Mouse (Mus musculus): Measurements from ENCODE around the gene Ccdc6. TPM values are rescaled to one million over a fixed set of nuclear protein-coding genes. Genes with fewer than 3 reads are reported as not detected.

The Ccdc6 gene
- total and polyA plus RNA-seq, 3 experiments, result 25.4 to 143 (median 42.0) TPM

DNA sequence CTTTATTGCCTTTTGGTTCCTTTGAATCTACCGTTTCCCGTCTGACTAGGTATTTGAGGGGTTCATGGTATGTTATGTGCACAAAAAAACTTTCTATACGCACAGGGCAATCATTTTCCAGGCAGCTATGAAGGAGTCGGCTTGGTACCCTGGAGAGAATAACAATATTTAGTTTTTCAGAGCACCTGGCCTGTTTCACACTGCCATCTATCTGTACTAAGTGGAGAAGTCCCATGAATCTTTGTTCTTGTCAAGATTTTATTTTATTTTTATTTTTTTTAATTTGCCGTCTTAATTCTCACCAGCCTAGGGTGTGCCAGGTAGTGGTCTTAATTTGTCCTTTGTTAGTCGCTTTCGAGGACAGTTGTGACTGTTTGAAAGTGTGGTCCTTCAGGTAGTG lies 40.7 kb downstream of the Ccdc6 start:
- no peak for DNase-seq (ENCODE audit: low read depth, low spot score)
- Histone ChIP-seq H3K4me3 (ENCODE audit: control insufficient read depth in 1 of 2, insufficient read depth in 1 of 2, low read depth in 2 of 2, low read length in 2 of 2) (no peak overlapping the region), H3K27ac (ENCODE audit: control insufficient read depth, low read depth, low read length) (no peak overlapping the region), H3K4me1 (ENCODE audit: control insufficient read depth in 1 of 2, insufficient read depth in 2 of 2, low read length in 2 of 2) (peaks cover 17 to 54% of the 10 kb centered on the region in 2 experiments), H3K9me3 (replicated peaks; ENCODE audit: insufficient read depth, low read length) (no peaks in the 10 kb centered on the region), H3K79me2 (ENCODE audit: control insufficient read depth, insufficient read depth, low read length, poor library complexity) (peaks cover 28% of the 10 kb centered on the region), H3K9ac (ENCODE audit: control insufficient read depth, low read depth, low read length, poor library complexity, severe bottlenecking) (no peak overlapping the region), H3K36me3 (ENCODE audit: control insufficient read depth in 1 of 2, insufficient read depth in 2 of 2, low read length in 2 of 2) (peaks cover 3 to 44% of the 10 kb centered on the region in 2 experiments), H3K27me3 (ENCODE audit: control insufficient read depth in 1 of 2, insufficient read depth in 2 of 2, low read length in 2 of 2) (no peaks in the 10 kb centered on the region)
- TF ChIP-seq POLR2AphosphoS2 (IDR thresholded peaks at IDR 0.05; ENCODE audit: low read length) (no peak), RCOR1 (IDR thresholded peaks at IDR 0.05; ENCODE audit: low read depth, low read length) (no peak), TBP (IDR thresholded peaks at IDR 0.05; ENCODE audit: low read depth, low read length) (no peak), MAFK (IDR thresholded peaks at IDR 0.05; ENCODE audit: borderline replicate concordance, low read depth, low read length) (no peak), USF1 (IDR thresholded peaks at IDR 0.05; ENCODE audit: low read depth, low read length) (no peak), RAD21 (IDR thresholded peaks at IDR 0.05; ENCODE audit: low read depth, low read length) (no peak; the same call in 1 of the 2 replicates), ZNF384 (IDR thresholded peaks at IDR 0.05; ENCODE audit: low read depth, low read length) (no peak), SIN3A (IDR thresholded peaks at IDR 0.05; ENCODE audit: low read length) (no peak)

DNA sequence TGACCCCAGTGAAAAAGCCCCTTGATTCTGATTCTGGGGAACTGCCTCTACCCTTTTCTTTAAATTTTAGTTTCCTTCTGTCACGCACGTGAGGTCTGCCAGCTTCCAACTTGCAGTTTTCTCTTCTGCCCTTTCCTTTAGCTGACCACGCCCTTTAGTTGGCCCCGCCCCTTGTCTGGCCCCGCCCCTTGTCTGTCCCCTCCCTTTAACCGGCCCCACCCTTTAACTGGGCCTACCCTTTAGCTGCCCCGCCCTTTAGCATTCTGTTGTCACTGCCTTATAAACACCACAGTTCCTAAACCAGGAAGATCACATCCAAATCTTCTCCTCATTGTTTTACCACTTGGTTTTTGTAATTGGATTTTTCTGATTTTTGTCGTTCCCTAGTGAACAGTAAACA lies 41.2 kb downstream of the Ccdc6 start:
- H3K27ac ChIP-seq (ENCODE audit: control insufficient read depth, low read depth, low read length), result no peak overlapping the region
- peaks cover 3 to 41% of the 10 kb centered on the region in 2 experiments for H3K36me3 ChIP-seq (ENCODE audit: control insufficient read depth in 1 of 2, insufficient read depth in 2 of 2, low read length in 2 of 2)
- peak; percentile 55 for DNase-seq (ENCODE audit: low read depth, low spot score)
- peaks cover 28% of the 10 kb centered on the region for H3K79me2 ChIP-seq (ENCODE audit: control insufficient read depth, insufficient read depth, low read length, poor library complexity)
- no peak overlapping the region for H3K9ac ChIP-seq (ENCODE audit: control insufficient read depth, low read depth, low read length, poor library complexity, severe bottlenecking)
- no peaks in the 10 kb centered on the region for H3K9me3 ChIP-seq (replicated peaks; ENCODE audit: insufficient read depth, low read length)
- H3K27me3 ChIP-seq (ENCODE audit: control insufficient read depth in 1 of 2, insufficient read depth in 2 of 2, low read length in 2 of 2), result no peaks in the 10 kb centered on the region
- H3K4me3 ChIP-seq (ENCODE audit: control insufficient read depth in 1 of 2, insufficient read depth in 1 of 2, low read depth in 2 of 2, low read length in 2 of 2), result no peak overlapping the region
- TF ChIP-seq EP300 (IDR thresholded peaks at IDR 0.05; ENCODE audit: low read depth in 1 of 2, low read length in 2 of 2), result no peak
- no peak for TF ChIP-seq POLR2A (IDR thresholded peaks at IDR 0.05; ENCODE audit: control insufficient read depth in 1 of 2, insufficient read depth in 1 of 2, low read depth in 1 of 2, low read length in 2 of 2, poor library complexity in 1 of 2)
- TF ChIP-seq ETS1 (IDR thresholded peaks at IDR 0.05; ENCODE audit: low read depth, low read length), result no peak
- no peak for TF ChIP-seq ZKSCAN1 (IDR thresholded peaks at IDR 0.05; ENCODE audit: low read depth, low read length)
- TF ChIP-seq ELF1 (IDR thresholded peaks at IDR 0.05; ENCODE audit: low read depth, low read length), result no peak
- no peak for TF ChIP-seq TCF12 (IDR thresholded peaks at IDR 0.05; ENCODE audit: low read depth, low read length)
- no peak for TF ChIP-seq NELFE (IDR thresholded peaks at IDR 0.05; ENCODE audit: low read depth, low read length)
- TF ChIP-seq MYB (IDR thresholded peaks at IDR 0.05; ENCODE audit: low read depth, low read length), result no peak
- TF ChIP-seq CHD2 (IDR thresholded peaks at IDR 0.05; ENCODE audit: low read length), result no peak
- TF ChIP-seq NRF1 (IDR thresholded peaks at IDR 0.05; ENCODE audit: insufficient read depth, low read depth, low read length, poor library complexity, severe bottlenecking), result no peak
- TF ChIP-seq TBP (IDR thresholded peaks at IDR 0.05; ENCODE audit: low read depth, low read length), result no peak
- no peak for TF ChIP-seq ZMIZ1 (IDR thresholded peaks at IDR 0.05; ENCODE audit: low read depth, low read length)
- no peak for TF ChIP-seq ZNF384 (IDR thresholded peaks at IDR 0.05; ENCODE audit: low read depth, low read length)
- no peak for TF ChIP-seq MYC (IDR thresholded peaks at IDR 0.05; ENCODE audit: low read depth, low read length)
- no peak for TF ChIP-seq RAD21 (IDR thresholded peaks at IDR 0.05; ENCODE audit: low read depth, low read length)
- TF ChIP-seq MAZ (IDR thresholded peaks at IDR 0.05; ENCODE audit: low read depth, low read length), result no peak
- TF ChIP-seq SIN3A (IDR thresholded peaks at IDR 0.05; ENCODE audit: low read length), result no peak
- TF ChIP-seq USF1 (IDR thresholded peaks at IDR 0.05; ENCODE audit: low read depth, low read length), result no peak
- TF ChIP-seq TAL1 (IDR thresholded peaks at IDR 0.05; ENCODE audit: low read length), result no peak
- TF ChIP-seq HCFC1 (IDR thresholded peaks at IDR 0.05; ENCODE audit: low read depth, low read length), result no peak
- H3K4me1 ChIP-seq (ENCODE audit: control insufficient read depth in 1 of 2, insufficient read depth in 2 of 2, low read length in 2 of 2), result peaks cover 17 to 50% of the 10 kb centered on the region in 2 experiments
